Mouse (Mus musculus) ZHBTc4 (cell line): ENCODE results near the gene Mllt11.

Experiments
- DNase-seq: peaks from one replicate; pipeline ENCODE4 v3.0.0-alpha.2; 2011; ENCODE audit warnings: low read depth, low spot score

The Mllt11 gene

DNA sequence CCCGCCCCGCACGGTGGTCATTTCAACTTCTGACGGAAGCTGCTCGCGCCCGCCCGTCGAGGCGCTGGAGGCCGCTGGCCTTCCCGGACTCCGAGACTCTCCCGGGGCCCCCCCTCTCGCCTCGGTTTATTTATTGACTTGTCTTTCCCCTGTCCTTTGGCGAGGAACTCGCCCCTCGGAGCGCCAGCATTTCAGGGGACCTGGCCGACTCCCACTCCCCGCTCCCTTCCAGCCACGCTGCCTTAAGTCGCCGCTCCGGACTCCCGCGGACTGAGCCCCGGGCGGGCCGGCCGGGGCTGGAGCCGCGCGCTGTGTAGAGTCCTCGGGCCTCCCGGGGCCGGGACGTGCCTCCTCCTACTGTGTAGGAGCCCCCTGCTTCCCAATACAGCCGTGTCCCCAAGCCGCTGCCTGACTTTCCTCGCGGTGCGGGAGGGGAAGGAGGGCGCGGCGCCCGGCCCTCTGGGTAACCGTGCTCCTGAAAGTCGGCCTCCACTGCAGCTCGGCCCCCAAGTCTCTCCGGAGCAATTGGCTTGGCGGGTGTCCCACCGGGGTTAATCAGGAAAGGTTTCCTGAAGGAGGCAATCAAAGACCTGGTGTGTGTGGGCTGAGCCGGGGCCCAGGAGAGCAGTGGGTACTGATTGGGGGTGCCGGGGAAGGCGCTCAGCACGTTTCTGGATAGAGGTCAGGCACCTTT lies 58.6 kb downstream of the Mllt11 start:
- DNase-seq, result peak; percentile 58

DNA sequence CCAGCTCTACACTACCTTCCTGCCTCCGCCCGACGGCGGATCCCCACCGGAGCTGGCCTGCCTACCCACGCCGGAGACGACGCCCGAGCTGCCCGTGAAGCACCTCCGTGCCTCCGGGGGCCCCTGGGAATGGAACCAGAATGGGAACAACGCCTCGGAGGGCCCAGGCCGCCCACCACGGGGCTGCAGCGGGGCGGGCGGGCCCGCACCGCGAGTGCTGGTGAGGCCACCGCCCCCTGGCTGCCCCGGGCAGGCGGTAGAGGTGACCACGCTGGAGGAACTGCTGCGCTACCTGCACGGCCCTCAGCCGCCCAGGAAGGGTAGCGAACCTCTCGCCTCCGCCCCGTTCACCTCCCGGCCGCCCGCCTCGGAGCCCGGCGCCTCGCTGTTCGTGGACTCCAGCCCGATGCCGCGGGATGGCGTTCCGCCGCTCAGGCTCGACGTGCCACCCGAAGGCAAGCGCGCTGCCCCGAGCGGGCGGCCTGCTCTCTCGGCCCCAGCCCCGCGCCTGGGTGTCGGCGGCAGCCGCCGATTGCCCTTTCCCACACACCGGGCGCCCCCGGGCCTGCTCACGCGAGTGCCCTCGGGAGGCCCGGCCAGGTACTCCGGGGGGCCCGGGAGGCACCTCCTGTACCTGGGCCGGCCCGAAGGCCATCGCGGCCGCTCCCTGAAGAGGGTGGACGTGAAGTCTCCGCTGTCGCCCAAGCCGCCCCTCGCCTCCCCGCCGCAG lies 59.3 kb downstream of the Mllt11 start:
- DNase-seq, result peak; percentile 56

DNA sequence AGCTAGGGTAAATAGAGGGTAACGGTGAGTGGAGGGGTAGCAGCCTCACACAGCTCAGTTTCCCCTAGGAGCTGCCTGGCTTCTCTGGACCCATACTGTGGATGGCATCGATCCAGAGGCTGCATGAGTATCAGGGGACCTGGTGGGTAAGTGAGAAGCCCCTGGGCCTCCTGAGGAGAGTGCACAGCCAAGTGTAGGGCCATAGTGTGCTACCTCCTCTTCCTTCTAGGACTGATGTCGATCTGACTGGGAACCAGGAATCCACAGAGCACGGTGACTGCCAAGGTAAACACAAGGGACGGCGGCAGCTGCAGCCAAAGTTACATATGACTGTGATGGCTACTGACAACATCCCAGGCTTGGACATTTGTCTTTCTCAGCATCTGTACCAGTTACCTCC lies 60.9 kb downstream of the Mllt11 start:
- DNase-seq, result no peak

DNA sequence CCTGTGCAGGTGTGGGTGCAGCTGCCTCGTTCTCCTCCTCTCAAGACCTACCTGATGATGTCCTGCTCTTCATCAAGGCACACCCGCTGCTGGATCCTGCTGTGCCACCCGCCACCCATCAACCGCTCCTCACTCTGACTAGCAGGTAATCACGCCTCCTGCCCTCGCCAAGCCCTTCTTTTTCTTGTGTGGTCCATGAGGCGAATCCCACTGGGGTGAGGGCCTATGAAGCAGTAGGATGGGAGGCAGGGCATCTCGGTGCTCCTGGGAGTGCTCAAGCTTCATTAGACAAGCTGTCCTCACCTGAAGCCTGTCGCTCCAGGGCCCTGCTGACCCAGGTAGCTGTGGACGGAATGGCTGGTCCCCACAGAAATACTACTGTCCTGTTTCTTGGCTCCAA lies 62.0 kb downstream of the Mllt11 start:
- DNase-seq, result no peak
